Mouse (Mus musculus): ENCODE measurements around the gene Platr17.

Gene Platr17

GRCm38 (mm10) chr17:33920282-33921097, 15.6 kb downstream of the Platr17 start:
- peak; percentile 82 for DNase-seq

- peak; percentile 31 for DNase-seq
These were observed 16.4 kb downstream of the Platr17 start for GRCm38 (mm10) chr17:33921361-33921760.

GRCm38 (mm10) chr17:33924577-33925283, 19.8 kb downstream of the Platr17 start:
- DNase-seq = no peak

DNA sequence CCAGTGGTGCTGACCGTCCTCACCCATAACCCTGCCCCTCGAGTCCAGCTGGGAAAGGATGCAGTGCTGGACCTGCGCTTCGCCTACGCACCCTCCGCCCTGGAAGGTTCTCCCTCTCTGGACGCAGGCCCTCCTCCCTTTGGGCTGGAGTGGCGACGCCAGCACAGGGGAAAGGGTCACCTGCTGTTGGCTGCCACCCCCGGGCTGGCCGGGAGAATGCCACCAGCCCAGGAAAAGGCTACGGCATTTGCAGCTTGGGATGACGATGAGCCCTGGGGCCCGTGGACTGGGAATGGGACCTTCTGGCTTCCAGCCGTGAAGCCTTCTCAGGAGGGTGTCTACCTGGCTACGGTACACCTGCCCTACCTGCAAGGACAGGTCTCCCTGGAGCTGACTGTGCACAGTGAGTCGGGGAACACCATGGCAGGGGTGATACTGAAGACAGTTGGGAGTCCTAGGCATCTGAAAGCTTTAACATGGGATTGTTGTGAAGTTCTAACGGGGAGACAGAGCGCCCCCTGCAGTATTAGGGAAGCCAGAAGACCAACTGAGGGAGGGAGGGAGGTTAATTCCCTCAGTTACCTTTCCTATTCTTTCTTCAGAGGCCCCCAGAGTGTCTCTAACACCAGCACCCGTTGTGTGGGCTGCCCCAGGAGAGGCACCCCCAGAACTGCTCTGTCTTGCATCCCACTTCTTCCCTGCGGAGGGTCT, 20.6 kb downstream of the Platr17 start:
- peak; percentile 44 for DNase-seq

- DNase-seq = no peak
These were observed 21.4 kb downstream of the Platr17 start for GRCm38 (mm10) chr17:33926207-33926932.

- peak; percentile 42 for DNase-seq
These were observed 23.5 kb downstream of the Platr17 start for GRCm38 (mm10) chr17:33928251-33928947.

DNA sequence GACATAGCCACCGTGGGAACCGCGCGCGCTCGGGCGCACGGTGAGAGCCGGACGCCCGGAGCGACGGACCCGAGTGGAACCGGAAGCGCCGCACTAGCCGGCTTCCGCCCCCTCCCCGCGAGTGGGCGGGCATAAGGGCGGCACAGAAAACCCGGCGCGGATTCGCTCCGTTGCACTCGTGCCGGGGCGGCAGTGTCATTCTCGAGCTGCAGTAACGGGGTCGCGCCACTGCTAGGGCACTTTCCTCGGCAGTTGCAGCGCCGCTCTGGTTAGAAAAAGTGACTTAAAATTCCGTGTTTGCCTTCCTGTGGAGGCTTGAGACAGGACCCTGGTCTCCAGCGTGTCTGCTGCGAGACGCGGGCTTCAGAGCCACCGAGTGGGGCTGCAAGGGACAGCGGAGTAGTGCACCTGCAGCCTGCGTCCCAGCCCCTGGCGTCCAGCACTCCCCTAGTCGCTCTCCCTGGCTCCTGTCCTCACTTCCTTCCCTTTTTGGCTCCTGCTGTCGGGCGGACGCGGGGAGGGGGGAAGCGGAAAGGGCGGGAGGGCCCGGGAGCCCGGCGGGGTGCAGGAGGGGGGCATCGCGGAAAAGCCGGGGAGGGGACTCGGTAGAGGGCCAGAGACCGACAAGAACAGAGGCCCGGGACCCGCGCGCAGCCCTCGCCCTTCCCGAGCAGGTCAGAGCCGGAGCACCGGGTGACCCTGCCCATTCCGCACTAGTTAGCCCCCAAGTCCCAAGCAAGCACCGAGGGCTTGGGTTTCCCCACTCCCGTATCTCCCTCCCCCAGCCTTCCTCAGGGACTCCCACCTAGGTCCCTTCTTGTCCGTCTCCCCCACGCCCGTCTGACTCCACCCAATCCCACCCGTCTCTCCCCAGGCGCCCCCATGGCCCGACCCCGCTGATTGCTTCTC, 24.7 kb downstream of the Platr17 start, which contains the start of gene Rgl2:
Rgl2 (plus strand) TSS at position 173 of the 909 bp plus-strand sequence.
- peak; percentile 92 for DNase-seq

DNA sequence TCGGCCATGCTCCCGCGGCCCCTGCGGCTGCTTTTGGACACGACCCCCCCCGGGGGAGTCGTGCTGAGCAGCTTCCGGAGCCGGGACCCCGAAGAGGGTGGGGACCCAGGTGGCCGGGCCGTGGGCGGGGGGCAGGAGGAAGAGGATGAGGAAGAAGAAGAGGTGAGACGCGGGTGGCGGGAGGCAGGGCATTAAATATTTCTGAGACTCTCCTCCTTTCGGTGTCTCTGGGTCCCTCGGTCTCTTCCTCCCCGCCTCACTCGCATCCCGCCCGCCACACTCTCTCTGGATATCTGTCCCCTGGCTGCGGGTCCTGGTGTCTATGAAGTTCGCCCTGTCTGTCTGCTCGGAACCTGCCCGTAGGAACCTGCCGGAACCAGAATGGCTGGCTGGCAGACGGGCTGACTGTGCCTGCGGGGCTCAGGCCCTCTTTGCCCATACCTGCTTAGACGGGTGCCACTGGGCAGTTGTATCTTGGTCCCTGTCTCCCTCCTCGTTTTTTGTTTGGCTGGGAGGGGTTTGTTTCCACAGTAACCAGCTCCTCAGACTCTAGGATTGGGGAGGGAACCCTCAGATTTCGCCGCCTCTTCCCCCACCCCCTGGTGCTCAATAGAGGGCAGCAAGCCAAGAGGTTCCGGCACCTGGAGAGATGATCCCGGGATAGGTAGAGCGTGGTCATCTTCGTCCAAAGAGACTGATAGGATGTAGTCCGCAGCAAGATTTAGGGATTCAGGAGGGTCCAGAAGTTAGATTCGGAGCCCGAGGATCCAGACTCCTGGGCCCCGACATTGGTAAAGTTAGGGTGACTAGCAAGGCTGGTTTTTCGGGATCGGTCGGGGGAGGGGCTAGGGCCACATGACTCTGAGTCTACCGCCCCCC, 25.6 kb downstream of the Platr17 start:
- peak; percentile 81 for DNase-seq

GRCm38 (mm10) chr17:33931159-33931866, 26.4 kb downstream of the Platr17 start:
- DNase-seq = peak; percentile 64

DNA sequence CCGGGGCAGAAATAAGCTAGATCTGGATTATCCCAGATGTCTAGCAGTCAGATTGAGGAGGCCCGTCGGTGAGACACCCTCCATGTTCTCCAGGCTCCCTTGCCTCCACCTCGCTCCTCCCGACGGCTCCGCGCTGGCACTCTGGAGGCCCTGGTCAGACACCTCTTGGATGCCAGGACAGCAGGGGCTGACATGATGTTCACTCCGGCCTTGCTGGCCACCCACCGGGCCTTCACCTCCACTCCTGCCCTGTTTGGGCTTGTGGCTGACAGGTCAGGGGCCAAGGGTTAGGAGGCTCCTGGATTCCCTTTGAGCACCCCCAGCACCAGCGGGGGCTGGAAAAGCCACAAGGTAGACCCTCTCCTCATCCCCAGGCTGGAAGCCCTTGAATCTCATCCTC, 27.0 kb downstream of the Platr17 start:
- DNase-seq = no peak

DNA sequence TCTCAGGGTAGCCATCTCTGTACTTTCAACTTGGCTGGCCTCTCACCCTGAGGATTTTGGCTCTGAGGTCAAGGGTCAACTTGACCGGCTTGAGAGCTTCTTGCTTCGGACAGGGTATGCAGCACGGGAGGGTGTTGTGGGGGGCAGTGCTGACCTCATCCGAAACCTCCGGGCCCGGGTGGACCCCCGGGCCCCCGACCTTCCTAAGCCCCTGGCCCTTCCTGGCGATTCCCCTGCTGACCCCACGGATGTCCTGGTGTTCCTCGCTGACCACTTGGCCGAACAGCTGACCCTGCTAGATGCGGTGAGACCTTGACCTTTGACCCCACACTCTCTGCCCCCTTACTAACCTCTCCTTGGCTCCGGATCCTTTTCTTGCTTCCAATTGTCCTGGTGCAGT, 27.5 kb downstream of the Platr17 start:
- peak; percentile 44 for DNase-seq

DNA sequence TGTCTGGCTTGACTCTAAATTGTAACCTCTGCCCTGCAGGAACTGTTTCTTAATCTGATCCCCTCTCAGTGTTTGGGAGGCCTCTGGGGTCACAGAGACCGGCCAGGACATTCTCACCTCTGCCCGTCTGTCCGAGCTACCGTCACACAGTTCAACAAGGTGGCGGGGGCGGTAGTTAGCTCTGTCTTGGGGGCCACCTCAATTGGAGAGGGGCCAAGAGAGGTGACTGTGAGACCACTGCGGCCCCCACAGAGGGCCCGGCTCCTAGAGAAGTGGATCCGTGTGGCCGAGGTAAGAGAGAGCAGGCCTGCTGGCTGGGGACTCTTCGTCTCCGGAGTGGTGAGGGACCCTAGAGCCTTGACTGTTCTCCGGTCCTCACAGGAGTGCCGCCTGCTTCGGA, 28.0 kb downstream of the Platr17 start:
- peak; percentile 48 for DNase-seq

GRCm38 (mm10) chr17:33935422-33936055, 30.6 kb downstream of the Platr17 start:
- DNase-seq = no peak

GRCm38 (mm10) chr17:33936993-33937392, 32.1 kb downstream of the Platr17 start:
- no peak for DNase-seq

- no peak for DNase-seq
These were observed 33.8 kb downstream of the Platr17 start for GRCm38 (mm10) chr17:33938783-33939182.

DNA sequence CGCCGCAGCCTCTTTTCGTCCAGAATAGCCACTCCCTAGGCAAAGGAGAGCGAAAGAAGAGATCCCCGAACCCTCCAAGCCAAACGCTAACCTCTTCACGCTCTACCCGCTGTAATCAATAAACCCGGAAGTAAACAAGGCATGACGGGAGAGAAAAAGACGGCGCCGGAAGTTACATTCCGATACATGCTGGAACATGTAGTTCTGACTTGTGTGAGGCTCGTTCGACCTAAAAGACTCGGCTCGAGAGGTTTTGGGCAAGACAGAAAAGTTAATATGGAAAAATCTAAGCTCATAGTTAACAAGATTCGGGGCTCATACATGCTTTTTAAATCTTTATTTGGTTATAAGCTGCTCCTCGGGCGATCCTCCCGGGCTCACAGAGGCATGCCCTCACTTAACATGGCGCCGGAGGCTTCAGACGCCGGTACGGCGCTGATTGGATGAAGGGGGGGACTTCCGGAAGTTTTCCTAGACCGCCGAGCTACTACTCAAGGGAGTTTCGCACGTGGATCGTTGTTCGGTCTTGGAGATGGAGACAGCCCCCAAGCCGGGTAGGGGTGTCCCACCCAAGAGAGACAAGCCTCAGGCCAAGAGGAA, 35.4 kb downstream of the Platr17 start, which contains the start of the genes Pfdn6 and Wdr46:
Pfdn6 (minus strand) TSS at position 138 of the 600 bp plus-strand sequence.
Wdr46 (plus strand) TSS at position 455 of the 600 bp plus-strand sequence.
- DNase-seq = peak; percentile 83

GRCm38 (mm10) chr17:33940981-33941380, 36.0 kb downstream of the Platr17 start:
- peak; percentile 58 for DNase-seq

GRCm38 (mm10) chr17:33941381-33941780, 36.4 kb downstream of the Platr17 start:
- no peak for DNase-seq

All from cerebellum, adult 11-12 months (tissue).